Mouse (Mus musculus): ENCODE data around the gene Adk.
A peak's percentile ranks its signal among the peaks of the same experiment; 100 is the strongest.

The Adk gene

GRCm38 (mm10) chr14:21359207-21359895 lies 307.0 kb downstream of the Adk start:
- DNase-seq = no peak

- no peak for DNase-seq
Measured at GRCm38 (mm10) chr14:21359896-21360525, 307.6 kb downstream of the Adk start.

GRCm38 (mm10) chr14:21367095-21367494 lies 314.7 kb downstream of the Adk start:
- DNase-seq = no peak

GRCm38 (mm10) chr14:21368622-21369021 lies 316.2 kb downstream of the Adk start:
- DNase-seq = no peak

- peak; percentile 20 for DNase-seq
Measured at GRCm38 (mm10) chr14:21369127-21369526, 316.8 kb downstream of the Adk start.

GRCm38 (mm10) chr14:21371946-21372345 lies 319.6 kb downstream of the Adk start:
- DNase-seq = no peak

GRCm38 (mm10) chr14:21372689-21373088 lies 320.3 kb downstream of the Adk start:
- DNase-seq = no peak

GRCm38 (mm10) chr14:21383701-21384428 lies 331.5 kb downstream of the Adk start:
- DNase-seq = no peak

- no peak for DNase-seq
Measured at GRCm38 (mm10) chr14:21399506-21399905, 347.1 kb downstream of the Adk start.

- DNase-seq = no peak
Measured at GRCm38 (mm10) chr14:21402157-21402601, 349.8 kb downstream of the Adk start.

- DNase-seq = no peak
Measured at GRCm38 (mm10) chr14:21402621-21403405, 350.4 kb downstream of the Adk start.

- DNase-seq = no peak
Measured at GRCm38 (mm10) chr14:21406946-21407345, 354.6 kb downstream of the Adk start.

- no peak for DNase-seq
Measured at GRCm38 (mm10) chr14:21408846-21409245, 356.5 kb downstream of the Adk start.

- DNase-seq = no peak
Measured at GRCm38 (mm10) chr14:21410769-21411477, 358.5 kb downstream of the Adk start.

GRCm38 (mm10) chr14:21411524-21411923 lies 359.1 kb downstream of the Adk start:
- DNase-seq = no peak

GRCm38 (mm10) chr14:21418332-21418731 lies 366.0 kb downstream of the Adk start:
- DNase-seq = no peak

GRCm38 (mm10) chr14:21427369-21427768 lies 375.0 kb downstream of the Adk start:
- DNase-seq = no peak

- no peak for DNase-seq
Measured at GRCm38 (mm10) chr14:21433415-21433814, 381.0 kb downstream of the Adk start.

GRCm38 (mm10) chr14:21433995-21434394 lies 381.6 kb downstream of the Adk start:
- no peak for DNase-seq

GRCm38 (mm10) chr14:21434686-21435085 lies 382.3 kb downstream of the Adk start:
- no peak for DNase-seq

GRCm38 (mm10) chr14:21439785-21440184 lies 387.4 kb downstream of the Adk start:
- DNase-seq = peak; percentile 23

GRCm38 (mm10) chr14:21440526-21440925 lies 388.2 kb downstream of the Adk start:
- no peak for DNase-seq

Data from thymus, postnatal 4 days (tissue).